In genomic region chr2:154916547-154916946, GRCm38 (mm10) we compare ENCODE assay signal across 9 mouse cellular contexts. TPM values are rescaled to one million over a fixed set of nuclear protein-coding genes. Genes with fewer than 3 reads are reported as not detected.
A peak's percentile ranks its signal among the peaks of the same experiment; 100 is the strongest.
DNase-seq lines count a peak whose midpoint lies in the region; ATAC-seq lines count a peak whose summit lies in the region.
"Had no signal": no experiment of that assay in that cellular context is flagged by ENCODE, and none has a peak within 500 bp of the region (broad histone marks: within the 10 kb centered on the region; RNA-seq: fewer than 3 reads in every experiment).

No protein-coding gene starts in this region.

- H3K27ac ChIP-seq in embryonic facial prominence, embryonic 15.5 days (replicated peaks), result peak overlapping the region; percentile 51

- H3K27me3 ChIP-seq in embryonic facial prominence, embryonic 15.5 days, result no peaks in the 10 kb centered on the region

- DNase-seq in gastrocnemius, adult 18-20 months (ENCODE audit: low spot score), result peak; percentile 19
- no peak for DNase-seq in gastrocnemius, postnatal 25 days
- peak; percentile 5 for DNase-seq in right cerebral cortex, postnatal 14 days
- DNase-seq in right cerebral cortex, postnatal 10 days (ENCODE audit: low spot score in 2 of 2), result no peak
- DNase-seq in lung, postnatal 36 days, result peak; percentile 18
- DNase-seq in urinary bladder, postnatal 36 days (ENCODE audit: low spot score in 2 of 2), result no peak
- no peak for DNase-seq in testis, postnatal 14 days (ENCODE audit: low spot score)

- 0 out of 2 replicates have a peak, but pooled peaks cover 4% of the 10 kb centered on the region for H3K4me1 ChIP-seq in embryonic facial prominence, embryonic 15.5 days

- H3K9me3 ChIP-seq in embryonic facial prominence, embryonic 15.5 days (replicated peaks), result no peaks in the 10 kb centered on the region
- H3K9me3 ChIP-seq: limb, embryonic 12.5 days had no signal

- H3K4me2 ChIP-seq in embryonic facial prominence, embryonic 15.5 days (replicated peaks), result no peak overlapping the region; the same call in 1 of the 2 replicates

- ATAC-seq in embryonic facial prominence, embryonic 15.5 days (ENCODE audit: insufficient number of reproducible peaks, low FRiP score, low TSS enrichment, low read depth), result no peak

- H3K4me3 ChIP-seq in embryonic facial prominence, embryonic 15.5 days (replicated peaks), result no peak overlapping the region
- H3K4me3 ChIP-seq: limb, embryonic 12.5 days had no signal

- no peaks in the 10 kb centered on the region for H3K36me3 ChIP-seq in embryonic facial prominence, embryonic 15.5 days
- H3K36me3 ChIP-seq: limb, embryonic 12.5 days had no signal

- 18% methylated on average over 2 of the region's 2 CpGs for WGBS in embryonic facial prominence, embryonic 15.5 days

- H3K9ac ChIP-seq in embryonic facial prominence, embryonic 15.5 days, result no peak overlapping the region
- H3K9ac ChIP-seq: limb, embryonic 12.5 days had no signal

RNA-seq across cellular contexts. Expression of gene Eif2s2, which starts 23.8 kb away (rescaled TPM):
- total RNA-seq in gastrocnemius, adult 18-20 months (2021), result 100 to 1,000 TPM; 119 to 131 TPM
- total RNA-seq in gastrocnemius, postnatal 25 days (2021), result 100 to 1,000 TPM in 1 of 2 experiments, 10 to 100 TPM in 1; 95.7 to 102 TPM
- polyA plus RNA-seq in embryonic facial prominence, embryonic 15.5 days (2015; fragmentation: Nextera tagmentation; extraction: Ambion mirVana), result 96.8 and 103 TPM in 2 replicates

Comparison
In these comparisons a context has a peak if more than half of its experiments do, and no peak if none do; other contexts are left out.
1. DNase-seq: peak in gastrocnemius, adult 18-20 months (single experiment), right cerebral cortex, postnatal 14 days (single experiment) and lung, postnatal 36 days (single experiment); none in gastrocnemius, postnatal 25 days (single experiment), right cerebral cortex, postnatal 10 days (0 of 2), urinary bladder, postnatal 36 days (0 of 2) and testis, postnatal 14 days (single experiment).